Mouse (Mus musculus): ENCODE measurements at regions not wholly inside any gene's neighbourhood (a gene's known extent, or its start where the extent isn't known, plus 50 kb on each side); places are given as distances from the start of the nearest gene placed in this dataset.

GRCm38 (mm10) chr5:101596996-101597395 is 67.8 kb downstream of the Nkx6-1 start:
- DNase-seq, result no peak

GRCm38 (mm10) chr5:101591236-101591635 is 73.6 kb downstream of the Nkx6-1 start:
- intact Hi-C loops (cut with DNase I), result no loop called here
- DNase-seq, result no peak

More at GRCm38 (mm10) chr5:101596996-101597395, 67.8 kb downstream of the Nkx6-1 start:
- intact Hi-C loops (cut with DNase I), result no loop called here

GRCm38 (mm10) chr5:101590341-101591124 is 74.3 kb downstream of the Nkx6-1 start:
- intact Hi-C loops (cut with DNase I), result no loop called here
- no peak for DNase-seq

- intact Hi-C loops (cut with DNase I), result no loop called here
- DNase-seq, result no peak
Measured at GRCm38 (mm10) chr5:101572966-101573365, 91.8 kb downstream of the Nkx6-1 start.

GRCm38 (mm10) chr5:101565770-101566169 is 99.0 kb downstream of the Nkx6-1 start:
- intact Hi-C loops (cut with DNase I), result no loop called here
- no peak for DNase-seq

- intact Hi-C loops (cut with DNase I), result no loop called here
- no peak for DNase-seq
Measured at GRCm38 (mm10) chr5:101560366-101560765, 104.4 kb downstream of the Nkx6-1 start.

GRCm38 (mm10) chr5:101558279-101558987 is 106.4 kb downstream of the Nkx6-1 start:
- intact Hi-C loops (cut with DNase I), result no loop called here
- DNase-seq, result peak; percentile 2 to 11

- intact Hi-C loops (cut with DNase I), result no loop called here
- no peak for DNase-seq
Measured at GRCm38 (mm10) chr5:101557156-101557555, 107.6 kb downstream of the Nkx6-1 start.

- intact Hi-C loops (cut with DNase I), result no loop called here
- DNase-seq, result no peak
Measured at GRCm38 (mm10) chr5:101543326-101543725, 121.5 kb downstream of the Nkx6-1 start.

- DNase-seq, result no peak
- intact Hi-C loops (cut with DNase I), result no loop called here
Measured at GRCm38 (mm10) chr5:101539818-101540217, 125.0 kb downstream of the Nkx6-1 start.

GRCm38 (mm10) chr5:101539254-101539549 is 125.6 kb downstream of the Nkx6-1 start:
- intact Hi-C loops (cut with DNase I), result no loop called here

GRCm38 (mm10) chr5:101538410-101539253 is 126.2 kb downstream of the Nkx6-1 start:
- intact Hi-C loops (cut with DNase I), result no loop called here
- no peak for DNase-seq

More at GRCm38 (mm10) chr5:101539254-101539549, 125.6 kb downstream of the Nkx6-1 start:
- no peak for DNase-seq

- no peak for DNase-seq
- intact Hi-C loops (cut with DNase I), result no loop called here
Measured at GRCm38 (mm10) chr5:101537518-101538380, 127.0 kb downstream of the Nkx6-1 start.

GRCm38 (mm10) chr5:101535451-101535850 is 129.3 kb downstream of the Nkx6-1 start:
- intact Hi-C loops (cut with DNase I), result no loop called here
- no peak for DNase-seq

GRCm38 (mm10) chr5:101525346-101525745 is 139.4 kb downstream of the Nkx6-1 start:
- DNase-seq, result no peak

GRCm38 (mm10) chr5:101524670-101525069 is 140.1 kb downstream of the Nkx6-1 start:
- intact Hi-C loops (cut with DNase I), result no loop called here
- no peak for DNase-seq

More at GRCm38 (mm10) chr5:101525346-101525745, 139.4 kb downstream of the Nkx6-1 start:
- intact Hi-C loops (cut with DNase I), result no loop called here

GRCm38 (mm10) chr5:101523902-101524301 is 140.9 kb downstream of the Nkx6-1 start:
- no peak for DNase-seq
- intact Hi-C loops (cut with DNase I), result no loop called here

GRCm38 (mm10) chr5:101523490-101523889 is 141.3 kb downstream of the Nkx6-1 start:
- intact Hi-C loops (cut with DNase I), result no loop called here
- DNase-seq, result no peak

- intact Hi-C loops (cut with DNase I), result no loop called here
- no peak for DNase-seq
Measured at GRCm38 (mm10) chr5:101520935-101521655, 143.7 kb downstream of the Nkx6-1 start.

Measured in heart, postnatal 14 days (tissue).